Mouse (Mus musculus): Measurements from ENCODE around the gene Olr1. TPM values are rescaled to one million over a fixed set of nuclear protein-coding genes. Genes with fewer than 3 reads are reported as not detected.

Gene Olr1
- polyA plus RNA-seq, 1 experiment from 2014 or later, result 0.13 TPM

- no peak for ATAC-seq
- H3K4me1 ChIP-seq (replicated peaks; ENCODE audit: control insufficient read depth, insufficient read depth, low read length), result no peaks in the 10 kb centered on the region
- no peaks in the 10 kb centered on the region for H3K36me3 ChIP-seq (ENCODE audit: control insufficient read depth, insufficient read depth)
- no peak overlapping the region for H3K9ac ChIP-seq (ENCODE audit: low read depth, low read length)
- no peak for TF ChIP-seq CTCF (IDR thresholded peaks at IDR 0.05; ENCODE audit: low read depth)
- no peak overlapping the region for H3K27ac ChIP-seq (ENCODE audit: low read depth, low read length)
- 69% methylated on average over 3 of the region's 3 CpGs for WGBS
- H3K9me3 ChIP-seq (ENCODE audit: control insufficient read depth), result no peaks in the 10 kb centered on the region
- no peak overlapping the region for H3K4me2 ChIP-seq (replicated peaks; ENCODE audit: low read depth)
- H3K27me3 ChIP-seq (replicated peaks; ENCODE audit: control insufficient read depth, insufficient read depth, low read length), result no peaks in the 10 kb centered on the region
- H3K4me3 ChIP-seq (ENCODE audit: low read depth, low read length), result no peak overlapping the region
Measured at GRCm38 (mm10) chr6:129497345-129498218, 9.4 kb downstream of the Olr1 start.

GRCm38 (mm10) chr6:129494924-129495323, 12.0 kb downstream of the Olr1 start:
- no peak for TF ChIP-seq CTCF (IDR thresholded peaks at IDR 0.05; ENCODE audit: low read depth)
- H3K27ac ChIP-seq (ENCODE audit: low read depth, low read length), result no peak overlapping the region
- H3K4me3 ChIP-seq (ENCODE audit: low read depth, low read length), result no peak overlapping the region
- no peak overlapping the region for H3K4me2 ChIP-seq (replicated peaks; ENCODE audit: low read depth)
- H3K9ac ChIP-seq (ENCODE audit: low read depth, low read length), result no peak overlapping the region
- no peaks in the 10 kb centered on the region for H3K9me3 ChIP-seq (ENCODE audit: control insufficient read depth)
- WGBS, result 80% methylated on average over 4 of the region's 4 CpGs
- no peaks in the 10 kb centered on the region for H3K36me3 ChIP-seq (ENCODE audit: control insufficient read depth, insufficient read depth)
- H3K27me3 ChIP-seq (replicated peaks; ENCODE audit: control insufficient read depth, insufficient read depth, low read length), result no peaks in the 10 kb centered on the region
- ATAC-seq, result no peak
- no peaks in the 10 kb centered on the region for H3K4me1 ChIP-seq (replicated peaks; ENCODE audit: control insufficient read depth, insufficient read depth, low read length)

GRCm38 (mm10) chr6:129480089-129480958, 26.6 kb downstream of the Olr1 start:
- TF ChIP-seq CTCF (IDR thresholded peaks at IDR 0.05; ENCODE audit: low read depth), result no peak
- Histone ChIP-seq H3K9ac (ENCODE audit: low read depth, low read length) (no peak overlapping the region), H3K27me3 (replicated peaks; ENCODE audit: control insufficient read depth, insufficient read depth, low read length) (no peaks in the 10 kb centered on the region), H3K36me3 (ENCODE audit: control insufficient read depth, insufficient read depth) (no peaks in the 10 kb centered on the region), H3K9me3 (ENCODE audit: control insufficient read depth) (no peaks in the 10 kb centered on the region), H3K4me3 (ENCODE audit: low read depth, low read length) (no peak overlapping the region), H3K4me2 (replicated peaks; ENCODE audit: low read depth) (no peak overlapping the region), H3K27ac (ENCODE audit: low read depth, low read length) (no peak overlapping the region), H3K4me1 (replicated peaks; ENCODE audit: control insufficient read depth, insufficient read depth, low read length) (no peaks in the 10 kb centered on the region)
- ATAC-seq, result no peak
- WGBS, result 41% methylated on average over 8 of the region's 8 CpGs

- Histone ChIP-seq H3K9me3 (ENCODE audit: control insufficient read depth) (no peaks in the 10 kb centered on the region), H3K9ac (ENCODE audit: low read depth, low read length) (no peak overlapping the region), H3K36me3 (ENCODE audit: control insufficient read depth, insufficient read depth) (no peaks in the 10 kb centered on the region), H3K27me3 (replicated peaks; ENCODE audit: control insufficient read depth, insufficient read depth, low read length) (no peaks in the 10 kb centered on the region), H3K4me2 (replicated peaks; ENCODE audit: low read depth) (no peak overlapping the region), H3K27ac (ENCODE audit: low read depth, low read length) (no peak overlapping the region), H3K4me3 (ENCODE audit: low read depth, low read length) (no peak overlapping the region), H3K4me1 (replicated peaks; ENCODE audit: control insufficient read depth, insufficient read depth, low read length) (no peaks in the 10 kb centered on the region)
- ATAC-seq, result no peak
- WGBS, result 32% methylated on average over 13 of the region's 13 CpGs
- TF ChIP-seq CTCF (IDR thresholded peaks at IDR 0.05; ENCODE audit: low read depth), result peak; percentile 67
Measured at GRCm38 (mm10) chr6:129476404-129477126, 30.4 kb downstream of the Olr1 start.

GRCm38 (mm10) chr6:129472627-129473026, 34.3 kb downstream of the Olr1 start:
- H3K4me2 ChIP-seq (replicated peaks; ENCODE audit: low read depth), result no peak overlapping the region
- 78% methylated on average over 5 of the region's 5 CpGs for WGBS
- no peaks in the 10 kb centered on the region for H3K27me3 ChIP-seq (replicated peaks; ENCODE audit: control insufficient read depth, insufficient read depth, low read length)
- H3K36me3 ChIP-seq (ENCODE audit: control insufficient read depth, insufficient read depth), result no peaks in the 10 kb centered on the region
- H3K4me1 ChIP-seq (replicated peaks; ENCODE audit: control insufficient read depth, insufficient read depth, low read length), result no peaks in the 10 kb centered on the region
- ATAC-seq, result no peak
- no peak overlapping the region for H3K4me3 ChIP-seq (ENCODE audit: low read depth, low read length)
- no peak overlapping the region for H3K27ac ChIP-seq (ENCODE audit: low read depth, low read length)
- H3K9me3 ChIP-seq (ENCODE audit: control insufficient read depth), result no peaks in the 10 kb centered on the region
- H3K9ac ChIP-seq (ENCODE audit: low read depth, low read length), result no peak overlapping the region
- TF ChIP-seq CTCF (IDR thresholded peaks at IDR 0.05; ENCODE audit: low read depth), result no peak

- ATAC-seq, result no peak
- WGBS, result 87% methylated on average over 6 of the region's 6 CpGs
- H3K4me2 ChIP-seq (replicated peaks; ENCODE audit: low read depth), result no peak overlapping the region
- no peak overlapping the region for H3K4me3 ChIP-seq (ENCODE audit: low read depth, low read length)
- no peak overlapping the region for H3K27ac ChIP-seq (ENCODE audit: low read depth, low read length)
- TF ChIP-seq CTCF (IDR thresholded peaks at IDR 0.05; ENCODE audit: low read depth), result no peak
- no peaks in the 10 kb centered on the region for H3K4me1 ChIP-seq (replicated peaks; ENCODE audit: control insufficient read depth, insufficient read depth, low read length)
- H3K9ac ChIP-seq (ENCODE audit: low read depth, low read length), result no peak overlapping the region
- H3K36me3 ChIP-seq (ENCODE audit: control insufficient read depth, insufficient read depth), result no peaks in the 10 kb centered on the region
- H3K9me3 ChIP-seq (ENCODE audit: control insufficient read depth), result no peaks in the 10 kb centered on the region
- no peaks in the 10 kb centered on the region for H3K27me3 ChIP-seq (replicated peaks; ENCODE audit: control insufficient read depth, insufficient read depth, low read length)
Measured at GRCm38 (mm10) chr6:129471386-129471785, 35.6 kb downstream of the Olr1 start.
